Mouse (Mus musculus): ENCODE data around the gene Golga4.

DNA sequence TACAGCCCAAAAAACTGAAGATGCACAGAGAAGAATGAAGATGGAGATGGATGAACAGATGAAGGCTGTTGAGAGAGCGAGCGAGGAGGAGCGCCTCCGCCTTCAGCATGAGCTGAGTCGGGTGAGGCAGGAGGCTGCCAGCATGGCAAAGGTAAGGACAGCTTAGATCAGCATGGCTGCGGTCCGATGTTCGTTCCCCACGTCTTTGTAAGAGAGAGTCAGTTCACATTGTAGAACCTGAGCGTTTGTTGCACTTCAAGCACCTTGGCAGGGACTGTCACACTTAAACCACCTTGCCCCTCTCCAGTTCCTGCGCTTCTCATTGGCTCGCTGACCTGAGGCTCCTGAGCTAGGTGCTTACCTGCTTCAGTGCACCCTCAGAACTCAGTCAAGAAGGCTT is 42.6 kb downstream of the Golga4 start:
- TF ChIP-seq CTCF (IDR thresholded peaks at IDR 0.05; ENCODE audit: borderline replicate concordance, control insufficient read depth, extremely low read depth, insufficient read depth, low read length, poor library complexity) (no peak), POLR2A (IDR thresholded peaks at IDR 0.05; ENCODE audit: control insufficient read depth, extremely low read depth, insufficient read depth, low read length, poor library complexity) (no peak)
